Mouse (Mus musculus) left cerebral cortex, adult 11 months (tissue): Measurements from ENCODE around the gene Ptpro.

Experiments used
- DNase-seq: peaks from one replicate; pipeline ENCODE4 v3.0.0; 2022; ENCODE audit warnings: low spot score

Ptpro gene

GRCm38 (mm10) chr6:137498781-137499180 is 246.7 kb downstream of the Ptpro start:
- DNase-seq: no peak

- DNase-seq: no peak
These were observed 250.9 kb downstream of the Ptpro start for GRCm38 (mm10) chr6:137503009-137503408.

- DNase-seq: no peak
These were observed 251.3 kb downstream of the Ptpro start for GRCm38 (mm10) chr6:137503462-137503861.

- no peak for DNase-seq
These were observed 251.9 kb downstream of the Ptpro start for GRCm38 (mm10) chr6:137504052-137504451.

GRCm38 (mm10) chr6:137505555-137506227 is 253.6 kb downstream of the Ptpro start:
- DNase-seq: no peak

- DNase-seq: no peak
These were observed 254.4 kb downstream of the Ptpro start for GRCm38 (mm10) chr6:137506563-137506962.

GRCm38 (mm10) chr6:137508936-137509335 is 256.8 kb downstream of the Ptpro start:
- no peak for DNase-seq

GRCm38 (mm10) chr6:137509341-137510045 is 257.4 kb downstream of the Ptpro start:
- no peak for DNase-seq

- DNase-seq: no peak
These were observed 260.6 kb downstream of the Ptpro start for GRCm38 (mm10) chr6:137512753-137513152.
